ENCODE assay signal across 9 mouse cellular contexts in genomic region chr2:160601805-160602204, GRCm38 (mm10). TPM values are rescaled to one million over a fixed set of nuclear protein-coding genes. Genes with fewer than 3 reads are reported as not detected.
A peak's percentile ranks its signal among the peaks of the same experiment; 100 is the strongest.
DNase-seq lines count a peak whose midpoint lies in the region; ATAC-seq and TF ChIP-seq lines count a peak whose summit lies in the region.
"Had no signal": no experiment of that assay in that cellular context is flagged by ENCODE, and none has a peak within 500 bp of the region (broad histone marks: within the 10 kb centered on the region; RNA-seq: fewer than 3 reads in every experiment).

No protein-coding gene starts in this region.

- no peak overlapping the region for H3K4me3 ChIP-seq in testis, adult 2 months (ENCODE audit: control insufficient read depth, low read depth, low read length)
- H3K4me3 ChIP-seq: neural tube, embryonic 12.5 days had no signal

- ATAC-seq in hematopoietic stem cell, adult 5-6 weeks (replicated peaks in 1 of 2; ENCODE audit: insufficient read depth in 1 of 2, low FRiP score in 2 of 2, low TSS enrichment in 1 of 2, low read depth in 1 of 2, poor library complexity in 2 of 2, severe bottlenecking in 2 of 2): peak; percentile 28 to 52; a peak in 1 of 4 replicates
- ATAC-seq in megakaryocyte progenitor cell, adult 5-6 weeks (replicated peaks; ENCODE audit: poor library complexity): peak; percentile 59
- ATAC-seq in cerebellum, adult (ENCODE audit: insufficient number of reproducible peaks, low FRiP score, low TSS enrichment): no peak

- H3K27me3 ChIP-seq in testis, adult 2 months (ENCODE audit: control insufficient read depth, insufficient read depth, low read length): no peaks in the 10 kb centered on the region
- H3K27me3 ChIP-seq: neural tube, embryonic 12.5 days had no signal

- H3K27ac ChIP-seq in testis, adult 2 months (ENCODE audit: control insufficient read depth, insufficient read depth, low read depth, low read length): no peak overlapping the region
- H3K27ac ChIP-seq: neural tube, embryonic 12.5 days had no signal

- no peak for TF ChIP-seq POLR2A in testis, adult 2 months (IDR thresholded peaks at IDR 0.05; ENCODE audit: control insufficient read depth, low read depth, low read length)

- peaks cover 2% of the 10 kb centered on the region; the same call in 1 of the 2 replicates for H3K4me1 ChIP-seq in testis, adult 2 months (ENCODE audit: control insufficient read depth, insufficient read depth, low read length)
- H3K4me1 ChIP-seq: neural tube, embryonic 12.5 days had no signal

- peak; percentile 63 for DNase-seq in embryo, embryonic 10.5 days (ENCODE audit: low spot score)
- DNase-seq in embryo, embryonic 9.5 days (ENCODE audit: extremely low spot score): no peak
- no peak for DNase-seq in testis, postnatal 14 days (ENCODE audit: low spot score)
- no peak for DNase-seq in frontal cortex, postnatal 14 days (ENCODE audit: low spot score in 2 of 2)

- TF ChIP-seq CTCF in testis, adult 2 months (IDR thresholded peaks at IDR 0.05; ENCODE audit: control insufficient read depth, insufficient read depth, insufficient replicate concordance, low read depth, low read length): peak; percentile 37; the same call in 1 of the 2 replicates

- no peaks in the 10 kb centered on the region for H3K36me3 ChIP-seq in testis, adult 2 months (ENCODE audit: control insufficient read depth, insufficient read depth, low read length)
- H3K36me3 ChIP-seq: neural tube, embryonic 12.5 days had no signal

RNA-seq across cellular contexts. Expression of gene Top1, which starts 43.9 kb away (rescaled TPM):
- polyA plus RNA-seq in testis, adult 2 months (2012; rRNA removed): 6.3 and 7.0 TPM in 2 replicates
- total RNA-seq in hematopoietic stem cell, adult 5-6 weeks (2017): 180 and 188 TPM in 2 replicates
- 119 and 120 TPM in 2 replicates for total RNA-seq in megakaryocyte progenitor cell, adult 5-6 weeks (2015)
- 149 and 151 TPM in 2 replicates for total RNA-seq in megakaryocyte progenitor cell, adult 5-6 weeks (2017)
